Mouse (Mus musculus) neural tube, embryonic 12.5 days (tissue): ENCODE data around the gene Map1s. TPM values are rescaled to one million over a fixed set of nuclear protein-coding genes. Genes with fewer than 3 reads are reported as not detected.
A peak's percentile ranks its signal among the peaks of the same experiment; 100 is the strongest.

ENCODE experiments used
- ATAC-seq: fragments of 200-750 bp; cut with Nextera tagmentation; 2 replicates; pipeline ENCODE4 v1.8.0; 2017; ENCODE audit warnings: low read depth, mild to moderate bottlenecking, moderate TSS enrichment, moderate library complexity; ENCODE audit not compliant: low FRiP score
- H3K27ac ChIP-seq: fragments of 300-500 bp; sonication (generic); 2 replicates; pipeline ENCODE4 v1.5.1; 2016
- H3K27me3 ChIP-seq: fragments of 300-500 bp; sonication (generic); replicated peaks from 2 replicates; pipeline ENCODE4 v1.6.1; 2016; ENCODE audit warnings: mild to moderate bottlenecking
- H3K36me3 ChIP-seq: fragments of 300-500 bp; sonication (generic); 2 replicates; pipeline ENCODE4 v1.6.1; 2016; ENCODE audit warnings: mild to moderate bottlenecking
- H3K4me1 ChIP-seq: fragments of 300-500 bp; sonication (generic); 2 replicates; pipeline ENCODE4 v1.6.1; 2016
- H3K4me2 ChIP-seq: fragments of 300-500 bp; sonication (generic); replicated peaks from 2 replicates; pipeline ENCODE4 v1.6.1; 2016; ENCODE audit warnings: mild to moderate bottlenecking
- H3K4me3 ChIP-seq: fragments of 300-500 bp; sonication (generic); 2 replicates; pipeline ENCODE4 v1.5.1; 2016
- H3K9ac ChIP-seq: fragments of 300-500 bp; sonication (generic); 2 replicates; pipeline ENCODE4 v1.6.1; 2016; ENCODE audit warnings: mild to moderate bottlenecking
- H3K9me3 ChIP-seq: fragments of 300-500 bp; sonication (generic); 2 replicates; pipeline ENCODE4 v1.6.1; 2016; ENCODE audit warnings: mild to moderate bottlenecking
- WGBS: fragments of 180-500 bp; shearing (Covaris S2); methylation state at CpG from one replicate; pipeline ENCODE4 v1.1.7; 2016; 5-methylcytosine and 5-hydroxymethylcytosine counted together
- polyA plus RNA-seq: library from polyadenylated mRNA; unstranded; fragments of >200 nt; fragmentation: Nextera tagmentation; extraction: Ambion mirVana; gene quantifications from 2 replicates; pipeline ENCODE4 v1.2.1, GENCODE M21; 2016

Map1s gene
- polyA plus RNA-seq, 1 experiment from 2014 or later: 62.6 TPM

DNA sequence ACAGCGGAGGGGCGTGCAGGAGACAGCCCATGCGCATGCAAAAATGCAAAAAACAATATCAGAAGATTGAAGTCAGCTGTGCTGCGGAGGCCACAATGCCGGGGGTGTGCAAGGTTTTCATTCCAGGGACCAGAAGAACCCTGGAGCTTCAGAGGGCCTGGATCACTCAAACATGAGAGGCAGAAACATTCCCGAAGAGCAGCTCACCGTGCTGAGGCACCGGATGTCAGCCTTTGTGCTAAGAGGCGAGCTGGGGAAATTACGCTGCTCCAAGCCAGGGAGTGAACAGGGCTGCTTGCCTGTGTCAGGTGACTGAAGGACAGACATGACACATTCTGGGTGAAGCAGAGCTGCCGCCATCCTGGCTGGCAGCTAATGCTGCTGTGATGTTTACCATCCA, 25.2 kb upstream of the Map1s start:
- peaks cover 7% of the 10 kb centered on the region; the same call in 1 of the 2 replicates for H3K4me1 ChIP-seq
- H3K9ac ChIP-seq: no peak overlapping the region
- no peak overlapping the region for H3K27ac ChIP-seq
- no peak overlapping the region for H3K4me2 ChIP-seq
- 32% methylated on average over 11 of the region's 11 CpGs for WGBS
- H3K27me3 ChIP-seq: peaks cover 7% of the 10 kb centered on the region; the same call in 1 of the 2 replicates
- no peaks in the 10 kb centered on the region for H3K9me3 ChIP-seq
- H3K36me3 ChIP-seq: no peaks in the 10 kb centered on the region
- no peak for ATAC-seq
- no peak overlapping the region for H3K4me3 ChIP-seq

DNA sequence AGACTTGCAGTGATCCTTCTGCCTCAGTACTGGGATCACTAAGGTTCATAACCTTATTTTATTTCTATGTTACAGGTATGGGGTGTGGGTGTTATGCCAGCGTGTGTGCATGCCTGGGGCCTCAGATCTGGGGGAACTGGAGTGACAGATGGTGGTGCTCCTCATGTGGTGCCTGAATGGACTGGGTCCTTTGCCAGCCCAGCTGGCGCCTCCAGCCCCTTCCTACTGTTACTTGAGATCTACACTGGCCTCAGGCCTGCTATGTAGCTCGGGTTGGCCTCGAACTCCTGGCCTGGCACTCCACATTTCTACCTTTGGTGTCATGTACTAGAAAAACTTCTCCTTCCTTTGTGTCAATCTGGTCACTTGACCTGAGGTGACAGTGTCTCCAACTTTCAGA, 21.5 kb upstream of the Map1s start:
- peaks cover 13% of the 10 kb centered on the region; the same call in 1 of the 2 replicates for H3K4me1 ChIP-seq
- no peaks in the 10 kb centered on the region for H3K9me3 ChIP-seq
- H3K4me3 ChIP-seq: no peak overlapping the region
- no peaks in the 10 kb centered on the region for H3K36me3 ChIP-seq
- no peak overlapping the region for H3K9ac ChIP-seq
- 79% methylated on average over 4 of the region's 4 CpGs for WGBS
- H3K4me2 ChIP-seq: no peak overlapping the region
- no peak overlapping the region for H3K27ac ChIP-seq
- H3K27me3 ChIP-seq: peaks cover 27% of the 10 kb centered on the region
- no peak for ATAC-seq

DNA sequence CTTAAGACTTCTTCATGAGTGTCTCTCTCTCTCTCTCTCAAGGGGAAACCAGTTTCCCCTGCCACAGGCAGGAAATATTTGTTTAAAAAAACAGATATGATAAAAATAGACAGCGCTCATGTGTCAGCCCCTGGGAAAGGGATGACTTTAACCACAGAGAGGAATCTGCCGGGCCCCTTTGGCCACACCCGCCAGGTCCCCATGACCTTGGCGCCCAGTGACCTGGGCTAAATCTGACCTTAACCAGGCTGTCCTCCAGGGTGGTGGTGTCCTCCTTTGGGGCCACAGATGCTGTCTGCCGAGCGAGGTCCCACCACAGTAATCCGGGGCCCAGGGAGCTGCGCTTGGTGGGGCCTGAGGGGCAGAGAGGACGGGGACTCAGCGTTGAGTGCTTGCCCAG, 21.0 kb upstream of the Map1s start:
- peaks cover 32% of the 10 kb centered on the region for H3K27me3 ChIP-seq
- peaks cover 12% of the 10 kb centered on the region; the same call in 1 of the 2 replicates for H3K4me1 ChIP-seq
- no peak overlapping the region for H3K9ac ChIP-seq
- no peak overlapping the region for H3K4me2 ChIP-seq
- no peaks in the 10 kb centered on the region for H3K9me3 ChIP-seq
- no peak overlapping the region for H3K27ac ChIP-seq
- no peak for ATAC-seq
- 90% methylated on average over 10 of the region's 10 CpGs for WGBS
- no peak overlapping the region for H3K4me3 ChIP-seq
- H3K36me3 ChIP-seq: no peaks in the 10 kb centered on the region

DNA sequence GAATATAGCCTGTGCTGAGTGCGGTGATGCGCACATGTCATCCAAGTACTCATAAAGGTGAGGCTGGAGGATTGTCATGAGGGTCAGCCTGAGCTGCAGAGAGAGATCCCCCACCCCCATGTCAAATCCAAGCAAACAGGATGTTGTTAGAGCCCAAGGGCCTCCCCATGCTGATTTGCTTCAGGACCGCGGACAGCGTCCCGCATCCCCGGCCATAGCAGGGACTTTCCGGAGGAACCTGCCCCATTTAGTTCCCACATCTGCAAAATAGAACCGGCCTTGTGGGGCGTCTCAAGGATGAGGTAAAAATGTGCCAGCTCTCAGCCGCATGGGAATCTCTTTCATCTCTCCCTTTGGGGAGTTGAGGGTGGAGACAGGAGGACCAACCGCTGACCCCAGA, 20.1 kb upstream of the Map1s start:
- Histone ChIP-seq H3K9ac (no peak overlapping the region), H3K4me3 (no peak overlapping the region), H3K9me3 (no peaks in the 10 kb centered on the region), H3K27ac (no peak overlapping the region), H3K27me3 (peaks cover 34% of the 10 kb centered on the region), H3K4me1 (peaks cover 6% of the 10 kb centered on the region; the same call in 1 of the 2 replicates), H3K36me3 (no peaks in the 10 kb centered on the region), H3K4me2 (no peak overlapping the region)
- 14% methylated on average over 12 of the region's 12 CpGs for WGBS
- ATAC-seq: no peak

DNA sequence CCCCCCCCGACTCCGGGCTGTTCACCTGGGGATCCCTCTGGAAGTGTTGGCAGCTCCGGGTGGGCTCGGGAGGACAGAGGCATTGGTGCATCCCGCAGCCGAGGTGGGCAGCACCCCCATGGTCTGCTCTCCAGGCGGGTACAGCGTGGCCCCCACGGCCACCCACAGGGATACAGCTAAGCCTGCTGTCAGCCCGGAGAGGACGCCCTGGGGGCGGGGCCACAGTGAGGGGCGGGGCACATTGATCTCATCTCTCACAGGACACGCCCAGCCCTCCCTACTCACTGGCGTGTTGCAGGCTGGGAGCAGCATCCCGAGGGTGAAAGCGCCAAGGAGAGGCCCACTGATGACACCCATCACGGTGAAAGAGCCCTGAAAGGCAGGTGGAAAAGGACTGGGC, 18.1 kb upstream of the Map1s start:
- Histone ChIP-seq H3K27me3 (peaks cover 54% of the 10 kb centered on the region), H3K27ac (no peak overlapping the region), H3K4me3 (peak overlapping the region; percentile 22; the same call in 1 of the 2 replicates), H3K4me2 (peak overlapping the region; percentile 49), H3K36me3 (0 out of 2 replicates have a peak, but pooled peaks cover 2% of the 10 kb centered on the region), H3K9ac (peak overlapping the region; percentile 35; the same call in 1 of the 2 replicates), H3K4me1 (peaks cover 15% of the 10 kb centered on the region), H3K9me3 (no peaks in the 10 kb centered on the region)
- 5% methylated on average over 18 of the region's 18 CpGs for WGBS
- ATAC-seq: peak; percentile 64

DNA sequence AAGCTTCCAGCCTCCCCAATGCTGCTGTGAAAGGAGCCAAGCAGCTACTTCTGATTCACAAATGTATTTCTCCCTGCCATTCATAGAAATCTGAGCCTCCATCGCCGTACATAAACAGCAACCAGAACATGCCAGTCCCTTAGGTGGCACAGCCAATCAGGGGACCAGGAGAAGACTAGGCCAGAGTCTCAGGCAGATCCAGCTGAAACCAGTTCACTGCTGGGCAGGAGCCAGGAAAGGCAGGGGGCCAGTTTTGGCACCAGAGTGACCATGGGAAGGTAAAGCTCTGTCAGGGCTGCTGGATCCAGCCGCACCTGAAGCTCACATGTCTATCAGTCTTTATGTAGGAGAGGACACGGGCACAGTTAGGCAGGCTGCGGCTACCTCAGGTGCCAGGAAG, 15.1 kb upstream of the Map1s start:
- 91% methylated on average over 5 of the region's 5 CpGs for WGBS
- no peaks in the 10 kb centered on the region for H3K9me3 ChIP-seq
- H3K27me3 ChIP-seq: peaks cover 74% of the 10 kb centered on the region
- H3K4me3 ChIP-seq: no peak overlapping the region
- peaks cover 23% of the 10 kb centered on the region for H3K36me3 ChIP-seq
- H3K27ac ChIP-seq: no peak overlapping the region
- H3K4me2 ChIP-seq: no peak overlapping the region
- ATAC-seq: no peak
- H3K4me1 ChIP-seq: peaks cover 17% of the 10 kb centered on the region
- H3K9ac ChIP-seq: no peak overlapping the region

DNA sequence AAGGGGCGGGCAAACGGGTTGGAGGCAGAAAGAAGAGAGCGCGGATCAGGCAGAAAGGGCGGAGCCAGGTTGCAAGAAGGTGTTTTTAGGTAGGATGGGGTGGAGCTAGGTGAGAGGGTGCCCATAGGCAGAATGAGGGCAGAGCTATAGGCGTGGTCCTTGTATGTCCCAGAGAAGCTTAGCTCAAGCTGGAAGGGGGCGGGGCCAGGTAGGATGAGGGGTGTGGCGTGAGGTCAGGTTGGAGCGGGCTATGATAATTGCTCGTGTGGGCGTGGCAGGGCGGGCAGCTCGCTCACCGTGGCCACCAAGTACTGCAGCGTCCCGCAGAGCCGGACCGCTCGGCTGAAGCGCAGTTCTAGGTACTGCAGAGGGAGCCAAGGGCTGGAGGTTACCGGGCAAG, 14.4 kb upstream of the Map1s start:
- ATAC-seq: no peak
- H3K36me3 ChIP-seq: peaks cover 26% of the 10 kb centered on the region
- no peak overlapping the region for H3K4me2 ChIP-seq
- H3K27me3 ChIP-seq: peaks cover 68% of the 10 kb centered on the region
- 4% methylated on average over 21 of the region's 21 CpGs for WGBS
- H3K4me1 ChIP-seq: peaks cover 24% of the 10 kb centered on the region
- H3K9ac ChIP-seq: no peak overlapping the region
- H3K4me3 ChIP-seq: no peak overlapping the region
- H3K9me3 ChIP-seq: no peaks in the 10 kb centered on the region
- no peak overlapping the region for H3K27ac ChIP-seq

DNA sequence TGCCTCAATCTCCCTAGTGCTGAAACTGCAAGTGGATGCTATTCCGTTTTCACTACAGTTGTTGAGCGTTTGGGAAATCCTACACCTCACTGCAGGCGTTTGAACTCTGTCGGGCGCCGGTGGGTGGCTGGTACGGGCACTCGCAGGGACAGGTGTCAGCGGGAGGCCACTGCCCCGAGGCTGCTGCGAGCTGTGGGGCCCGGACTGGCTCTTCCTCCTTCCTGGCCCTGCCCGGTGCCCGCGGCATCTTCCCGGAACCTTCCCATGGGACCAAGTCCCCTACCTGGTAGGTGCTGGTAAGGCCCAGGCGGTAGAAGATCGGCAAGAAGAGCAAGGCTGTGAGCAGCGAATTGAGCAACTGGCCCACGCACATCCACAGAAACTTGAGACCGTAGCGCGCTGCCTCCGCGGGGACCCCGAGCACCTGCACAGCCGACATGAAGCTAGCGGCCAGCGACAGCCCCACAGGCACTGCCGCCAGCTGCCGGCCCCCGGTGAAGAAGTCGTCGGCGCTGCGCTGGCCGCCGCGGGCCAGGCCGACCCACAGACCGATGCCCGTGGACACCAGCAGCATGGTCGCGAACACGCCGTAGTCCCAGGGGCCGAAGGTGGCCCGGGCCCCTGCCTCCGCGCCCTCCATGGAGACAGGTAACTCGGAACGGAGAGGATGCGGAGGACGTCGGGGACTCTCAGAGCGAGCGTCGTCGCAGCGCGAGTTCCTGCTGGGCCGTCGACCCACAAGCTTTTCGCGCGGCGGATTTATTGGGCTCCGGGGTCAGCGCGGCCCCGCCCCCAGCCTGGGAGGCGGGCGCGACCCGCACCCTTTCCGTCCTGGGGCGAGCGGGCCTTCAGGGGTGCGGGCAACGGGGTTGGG, 13.5 kb upstream of the Map1s start, which contains the start of gene Slc5a5:
Gene Slc5a5 (minus strand): TSS at position 736 of the 874 bp plus-strand sequence.
- H3K4me1 ChIP-seq: peaks cover 26% of the 10 kb centered on the region
- H3K27me3 ChIP-seq: peaks cover 66% of the 10 kb centered on the region
- no peaks in the 10 kb centered on the region for H3K9me3 ChIP-seq
- H3K27ac ChIP-seq: no peak within 1 kb of the TSS
- peak within 1 kb of the TSS; percentile 53 for H3K4me2 ChIP-seq
- H3K4me3 ChIP-seq: peak within 1 kb of the TSS; percentile 28
- H3K9ac ChIP-seq: peak within 1 kb of the TSS; percentile 51
- 3% methylated on average over 80 of the region's 80 CpGs for WGBS
- ATAC-seq: no peak
- H3K36me3 ChIP-seq: peaks cover 26% of the 10 kb centered on the region

DNA sequence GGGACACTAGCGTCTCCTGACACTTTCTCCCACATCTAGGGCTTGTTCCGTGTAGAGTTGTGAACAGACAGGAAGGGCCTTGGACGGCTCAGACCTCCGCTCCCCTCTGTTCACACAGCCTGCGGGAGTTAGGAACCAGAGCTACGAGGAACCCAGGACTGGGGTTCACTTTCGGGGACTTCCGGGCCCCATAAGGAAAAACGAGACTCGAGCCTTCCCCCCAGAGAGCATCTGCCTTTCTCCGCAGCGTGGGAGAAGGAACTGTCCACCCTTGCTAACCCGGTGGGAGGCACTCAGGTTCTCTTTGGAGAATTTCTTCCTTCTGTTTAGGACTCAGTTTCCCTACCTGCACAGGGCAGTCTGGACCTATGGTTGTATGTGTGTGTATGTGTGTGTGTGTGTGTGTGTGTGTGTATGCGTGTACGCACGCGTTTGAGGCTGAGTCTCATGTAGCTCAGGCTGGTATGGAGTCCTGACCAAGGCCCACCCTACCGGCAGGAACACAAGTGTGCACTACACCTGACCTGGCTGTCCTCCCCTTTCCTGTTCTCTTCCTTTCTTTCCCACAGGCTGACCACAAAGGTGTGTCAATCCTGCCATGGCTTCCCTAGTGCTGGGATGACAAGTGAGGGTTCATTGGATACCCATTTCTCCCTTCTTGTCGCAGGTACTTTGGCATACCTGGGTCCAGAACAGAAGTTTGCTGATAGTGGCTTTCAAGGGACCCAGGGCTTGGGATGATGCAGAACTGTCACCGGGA, 12.7 kb upstream of the Map1s start:
- Histone ChIP-seq H3K36me3 (peaks cover 26% of the 10 kb centered on the region), H3K4me2 (peak overlapping the region; percentile 53), H3K4me3 (peak overlapping the region; percentile 28), H3K4me1 (peaks cover 21% of the 10 kb centered on the region), H3K27me3 (peaks cover 63% of the 10 kb centered on the region), H3K9me3 (no peaks in the 10 kb centered on the region), H3K27ac (no peak overlapping the region), H3K9ac (peak overlapping the region; percentile 51; the same call in 1 of the 2 replicates)
- 26% methylated on average over 20 of the region's 20 CpGs for WGBS
- ATAC-seq: no peak

DNA sequence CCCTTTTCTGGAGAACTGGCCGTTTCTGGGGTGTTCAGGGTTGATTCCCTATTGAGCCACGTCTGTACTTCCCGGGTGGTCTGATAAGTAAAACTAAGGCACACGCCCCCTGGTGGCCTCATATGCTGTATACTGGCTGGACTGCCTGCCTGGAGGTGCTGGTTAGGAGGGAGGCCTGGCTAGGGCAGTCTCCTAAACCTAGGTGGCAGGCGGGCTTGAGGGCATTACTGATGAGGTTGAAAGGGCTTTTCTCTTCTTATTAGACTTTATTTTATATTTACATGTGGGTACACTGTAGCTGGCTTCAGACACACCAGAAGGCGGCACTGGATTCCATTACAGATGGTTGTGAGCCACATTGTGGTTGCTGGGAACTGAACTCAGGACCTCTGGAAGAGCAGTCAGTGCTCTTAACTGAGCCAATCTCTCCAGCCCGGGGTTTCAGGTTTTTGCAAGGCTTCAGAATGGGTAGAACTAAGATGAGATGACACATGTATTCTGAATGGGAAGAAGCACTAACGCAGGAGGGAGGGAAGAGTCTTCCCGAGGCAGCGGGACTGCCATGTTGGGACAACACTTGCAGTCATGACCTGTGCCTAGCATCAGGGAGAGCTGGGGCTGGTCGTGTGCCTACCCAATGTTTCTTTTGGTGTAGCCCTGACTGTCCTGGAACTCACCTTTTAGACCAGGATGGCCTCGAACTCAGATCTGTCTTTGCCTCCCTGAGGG, 11.9 kb upstream of the Map1s start:
- H3K4me3 ChIP-seq: no peak overlapping the region
- no peak overlapping the region for H3K9ac ChIP-seq
- no peaks in the 10 kb centered on the region for H3K9me3 ChIP-seq
- H3K4me2 ChIP-seq: no peak overlapping the region
- WGBS: 26% methylated on average over 12 of the region's 12 CpGs
- H3K4me1 ChIP-seq: peaks cover 26% of the 10 kb centered on the region
- H3K27me3 ChIP-seq: peaks cover 56% of the 10 kb centered on the region
- no peak overlapping the region for H3K27ac ChIP-seq
- peaks cover 26% of the 10 kb centered on the region for H3K36me3 ChIP-seq
- ATAC-seq: no peak; the same call in 1 of the 2 replicates

DNA sequence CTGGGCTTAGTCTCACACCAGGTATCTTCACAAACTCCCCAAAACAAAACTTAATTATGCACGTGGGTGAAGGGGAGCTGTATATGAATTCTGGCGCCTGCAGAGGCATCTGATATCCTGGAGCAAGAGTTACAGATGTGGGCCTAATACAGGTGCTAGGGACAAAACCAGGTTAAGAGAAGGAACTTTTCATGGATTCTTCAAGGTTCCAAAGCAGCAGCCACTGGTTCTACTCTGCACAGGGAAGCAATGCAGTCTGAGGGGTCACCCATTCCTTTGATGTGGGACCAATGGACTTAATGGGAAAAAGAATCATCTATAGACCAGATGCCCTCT, 11.4 kb upstream of the Map1s start:
- ATAC-seq: no peak

More for the DNA sequence above, 11.4 kb upstream of the Map1s start:
- peaks cover 26% of the 10 kb centered on the region for H3K4me1 ChIP-seq
- peaks cover 26% of the 10 kb centered on the region for H3K36me3 ChIP-seq
- H3K27me3 ChIP-seq: peaks cover 52% of the 10 kb centered on the region
- no peak overlapping the region for H3K27ac ChIP-seq
- H3K4me2 ChIP-seq: no peak overlapping the region
- WGBS: 66% methylated on average over 2 of the region's 2 CpGs
- H3K9ac ChIP-seq: no peak overlapping the region
- no peaks in the 10 kb centered on the region for H3K9me3 ChIP-seq
- no peak overlapping the region for H3K4me3 ChIP-seq
